Mouse (Mus musculus): ENCODE results near the gene Eea1.
"Not testable (repeated sequence)": the region's sequence is repeated elsewhere in the genome, so short reads cannot be mapped to it uniquely, and the experiment has no call there.

The Eea1 gene

DNA sequence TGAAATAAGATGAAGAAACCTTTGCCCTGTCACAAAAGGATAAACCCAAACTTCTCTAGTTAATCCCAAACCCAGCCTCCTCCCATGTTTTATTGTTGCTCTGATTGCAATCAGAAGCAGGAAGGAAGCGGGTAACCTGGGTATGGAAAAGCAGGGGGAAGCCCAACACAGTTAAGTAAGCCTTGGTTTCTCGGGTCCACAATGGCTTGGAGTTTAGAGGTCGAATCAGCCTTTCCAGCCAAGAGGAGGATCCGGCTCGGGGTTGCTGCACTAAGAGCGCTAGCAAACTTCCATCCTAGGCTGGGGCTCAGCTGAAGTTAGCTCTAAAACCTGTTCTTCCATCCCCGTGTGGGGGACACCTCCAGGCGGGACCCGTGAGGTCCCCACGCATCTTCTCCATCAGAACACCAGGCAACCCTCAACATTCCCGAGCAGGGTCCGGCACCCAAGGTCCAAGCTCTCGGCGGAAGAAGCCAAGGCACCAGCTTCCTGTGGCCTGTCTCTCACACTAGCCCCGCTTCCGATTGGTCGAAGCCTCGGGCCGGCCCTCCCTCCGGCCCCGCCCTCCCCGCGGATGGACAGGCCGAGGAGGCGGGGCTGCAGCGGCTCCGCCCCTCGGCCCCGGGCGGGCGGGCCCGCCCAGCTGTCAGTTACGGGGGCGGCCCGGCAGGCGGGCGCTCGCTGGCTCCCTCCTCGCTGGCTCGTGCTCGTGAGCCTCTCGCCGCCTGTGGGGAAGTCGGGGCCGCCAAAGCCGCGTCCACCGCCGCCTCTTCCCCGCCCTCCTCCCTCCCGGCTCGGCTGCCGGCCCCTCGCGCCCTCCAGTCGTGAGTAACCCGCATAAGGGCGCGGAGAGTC, at the start of gene Eea1:
TSS of gene Eea1 (plus strand) at position 605 of the 855 bp plus-strand sequence.
- peak; percentile 96 for DNase-seq (ENCODE audit: low spot score)

DNA sequence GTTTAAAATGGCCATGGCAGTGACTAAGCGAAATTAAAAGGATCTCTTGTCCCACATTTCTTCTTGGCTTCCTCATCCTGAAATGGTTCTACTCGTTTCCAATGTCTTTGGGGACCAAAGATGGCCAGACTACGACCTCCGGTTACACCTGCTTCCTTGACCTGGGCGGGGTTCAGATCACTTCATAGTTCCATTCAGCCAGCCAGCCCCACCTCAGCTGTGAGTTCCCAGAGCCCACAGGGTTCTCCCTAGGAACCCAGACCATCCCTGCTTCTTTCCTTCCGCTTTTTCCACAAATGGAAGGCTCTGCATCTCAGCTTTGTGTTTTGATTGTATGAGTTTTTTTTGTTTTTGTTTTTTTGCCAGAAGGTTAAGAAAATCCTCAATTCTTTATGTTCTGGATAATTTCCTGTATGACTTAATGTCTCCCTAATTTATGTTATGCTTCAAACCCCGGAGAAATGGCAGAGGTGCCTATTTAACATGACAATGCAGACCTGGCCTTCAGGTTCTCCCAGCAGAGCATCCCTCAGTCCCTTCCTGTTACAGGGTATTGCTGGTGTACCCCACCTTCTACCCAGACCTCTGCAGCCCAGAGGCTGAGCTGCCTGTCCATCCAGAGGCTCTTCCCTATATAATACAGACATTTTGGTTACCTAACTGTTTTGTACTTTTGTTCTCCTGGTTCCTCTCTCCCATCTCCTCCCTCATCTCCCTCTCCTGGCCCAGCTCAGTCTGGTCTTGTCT, 49.1 kb upstream of the Eea1 start:
- DNase-seq (ENCODE audit: low spot score): no peak

DNA sequence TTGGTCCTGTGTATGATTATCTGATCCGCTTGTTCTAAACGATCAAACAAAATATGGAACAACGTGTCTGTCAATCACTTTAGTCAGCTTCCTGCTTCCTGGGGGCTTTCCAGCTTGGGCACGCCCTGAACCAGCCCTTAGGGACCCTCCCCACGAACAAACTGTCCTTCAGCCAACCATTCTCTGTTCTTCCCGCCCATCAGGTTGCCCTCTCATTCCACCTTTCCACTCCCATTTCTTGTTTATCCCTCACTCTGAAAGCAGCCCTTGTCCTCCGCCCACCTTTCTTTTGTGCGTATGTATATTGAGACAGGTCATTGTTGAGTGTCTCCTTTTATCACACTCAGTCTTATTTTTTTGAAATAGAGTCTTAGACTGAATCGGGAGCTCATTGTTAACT, 48.3 kb upstream of the Eea1 start:
- DNase-seq (ENCODE audit: low spot score): no peak

DNA sequence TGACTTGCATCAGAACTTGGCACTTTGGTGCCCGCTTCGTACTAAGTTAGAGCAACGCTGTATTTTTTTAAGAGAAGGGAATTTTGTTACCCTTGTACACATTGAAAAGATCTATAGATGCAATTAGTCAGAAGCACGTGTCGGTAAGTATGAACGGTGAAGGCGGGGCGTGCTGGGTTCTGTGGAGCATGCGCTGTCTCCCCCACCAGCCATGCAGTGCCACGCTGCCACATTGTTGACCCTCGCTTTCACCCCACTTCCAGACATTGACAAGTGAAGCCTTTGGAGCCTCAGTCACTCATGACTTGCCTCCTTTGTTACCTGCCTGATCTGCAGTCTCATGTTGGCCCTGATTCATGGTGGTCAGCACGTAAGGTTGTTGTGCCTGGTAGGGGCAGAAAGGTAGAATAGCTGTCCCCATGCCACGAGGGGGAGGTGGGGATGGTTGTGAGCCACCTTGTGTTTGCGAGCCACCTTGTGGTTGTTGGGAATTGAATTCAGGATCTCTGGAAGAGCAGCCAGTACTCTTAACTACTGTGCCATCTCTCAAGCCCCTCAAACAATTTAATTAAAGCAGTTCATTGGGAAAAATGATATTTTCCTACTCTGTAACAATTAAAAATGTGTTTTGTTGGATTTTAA, 47.0 kb upstream of the Eea1 start:
- DNase-seq (ENCODE audit: low spot score): no peak

DNA sequence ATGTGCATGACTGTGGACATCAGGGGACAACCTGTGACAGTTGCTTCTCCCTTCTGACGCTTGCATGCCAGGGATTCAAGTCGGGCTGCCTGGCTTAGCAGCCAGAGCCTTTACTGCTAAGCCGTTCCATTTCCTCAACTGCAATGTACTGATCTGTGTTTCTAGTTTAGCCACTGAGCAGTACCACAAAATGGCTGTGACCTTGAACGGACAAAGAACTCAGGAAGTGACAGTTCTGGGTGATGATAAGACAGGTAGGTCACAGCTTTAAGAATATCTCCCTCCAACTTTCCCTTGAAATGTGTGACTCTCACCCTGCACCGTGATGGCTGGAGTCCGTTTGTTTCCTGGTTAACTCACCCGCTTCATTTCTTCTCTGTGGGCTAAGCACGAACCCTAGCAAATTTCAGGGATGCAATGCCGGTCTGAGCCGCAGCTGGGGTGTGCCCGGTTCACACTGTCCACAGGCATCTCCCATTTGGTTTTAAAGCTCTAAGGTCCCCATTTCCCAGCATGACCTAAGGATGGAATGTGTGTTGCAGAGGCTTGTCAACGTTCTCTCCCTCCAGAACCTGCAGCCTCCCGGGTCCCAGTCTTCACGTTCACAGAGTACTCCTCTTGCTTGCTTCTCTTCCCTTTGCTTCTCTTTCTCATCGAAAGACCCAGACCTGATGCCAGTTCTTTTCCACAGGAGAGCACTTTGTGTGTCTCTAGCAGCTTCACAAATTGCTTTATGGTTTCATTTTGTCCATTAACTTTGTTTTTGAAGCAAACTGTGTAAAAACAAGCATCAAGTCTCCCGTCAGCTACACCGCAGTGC, 46.2 kb upstream of the Eea1 start:
- no peak for DNase-seq (ENCODE audit: low spot score)

DNA sequence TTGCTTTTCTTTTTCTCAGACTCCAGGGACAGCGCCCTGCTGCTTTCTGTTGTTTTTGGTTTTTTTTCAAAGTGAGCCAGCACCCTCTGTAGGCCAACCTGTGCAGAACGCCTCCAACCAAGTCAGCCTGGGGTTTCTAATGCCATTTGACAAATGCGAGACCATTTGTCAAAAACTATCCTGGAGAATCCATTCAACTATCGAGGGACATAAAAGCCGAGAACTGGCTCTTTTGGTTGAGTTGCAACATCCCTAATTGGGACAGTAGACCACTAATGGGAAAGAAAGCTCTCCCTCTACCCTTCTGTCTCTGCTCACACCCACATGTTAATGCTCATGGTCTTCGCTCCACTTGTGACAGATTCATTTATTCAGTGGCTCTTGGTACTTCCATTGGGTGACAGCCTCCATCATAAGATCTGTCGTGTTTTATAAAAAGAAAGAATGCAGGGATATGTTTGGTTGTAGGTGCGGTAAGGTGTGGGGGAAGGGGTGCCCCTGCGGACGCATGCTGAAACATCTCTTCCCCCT, 45.5 kb upstream of the Eea1 start:
- DNase-seq (ENCODE audit: low spot score): peak; percentile 81

DNA sequence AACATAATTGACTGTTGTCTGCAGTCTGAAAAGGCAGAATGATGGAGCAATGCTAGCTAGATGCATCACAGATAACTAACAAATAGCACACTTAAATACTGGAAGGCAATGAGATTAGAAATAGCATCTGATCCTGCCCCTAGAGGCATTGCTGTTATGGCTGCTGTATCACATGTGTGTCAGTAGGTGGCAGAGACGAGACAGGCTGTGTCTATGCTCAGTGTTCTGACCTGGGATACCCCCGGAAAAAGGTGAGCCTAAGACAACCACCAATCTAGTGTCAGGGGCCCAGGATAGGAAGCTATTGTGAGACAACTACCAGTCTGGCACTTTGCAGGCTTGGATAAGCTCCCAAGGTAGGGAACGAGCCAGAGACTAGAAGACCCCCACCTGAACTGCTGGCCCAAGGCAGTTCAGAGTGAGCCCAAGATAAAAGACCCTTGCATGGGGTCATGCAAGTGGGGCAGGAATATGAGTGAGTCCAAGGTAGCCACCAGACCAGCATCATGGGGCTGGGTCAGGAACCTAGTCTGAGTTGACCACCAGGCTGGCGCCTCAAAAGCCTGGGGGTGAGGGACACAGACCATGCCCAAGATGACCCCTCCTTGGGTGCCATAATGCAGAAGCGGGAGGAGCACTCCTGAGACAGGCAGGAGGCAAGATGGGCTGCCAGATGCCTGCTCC, 41.8 kb upstream of the Eea1 start:
- peak; percentile 64 for DNase-seq (ENCODE audit: low spot score)

DNA sequence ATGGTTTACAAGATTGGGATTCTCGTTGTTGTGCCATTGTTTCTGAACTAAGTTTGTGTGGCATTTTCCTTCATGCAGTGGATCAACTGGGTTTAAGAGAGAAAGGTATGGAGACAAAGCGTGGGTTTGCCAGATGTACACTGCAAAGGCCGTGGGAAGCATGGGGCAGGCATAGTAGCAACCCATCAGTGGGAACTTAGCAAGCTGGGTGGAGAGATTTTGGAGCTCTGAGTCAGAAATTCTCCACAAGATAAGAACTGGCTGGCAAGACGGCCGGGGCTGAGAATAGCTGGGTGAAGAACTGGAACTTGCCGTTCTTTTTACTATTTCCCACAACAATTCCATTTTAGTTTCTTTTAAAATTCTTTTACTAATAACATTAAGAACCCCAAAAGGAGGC, 35.8 kb upstream of the Eea1 start:
- no peak for DNase-seq (ENCODE audit: low spot score)

DNA sequence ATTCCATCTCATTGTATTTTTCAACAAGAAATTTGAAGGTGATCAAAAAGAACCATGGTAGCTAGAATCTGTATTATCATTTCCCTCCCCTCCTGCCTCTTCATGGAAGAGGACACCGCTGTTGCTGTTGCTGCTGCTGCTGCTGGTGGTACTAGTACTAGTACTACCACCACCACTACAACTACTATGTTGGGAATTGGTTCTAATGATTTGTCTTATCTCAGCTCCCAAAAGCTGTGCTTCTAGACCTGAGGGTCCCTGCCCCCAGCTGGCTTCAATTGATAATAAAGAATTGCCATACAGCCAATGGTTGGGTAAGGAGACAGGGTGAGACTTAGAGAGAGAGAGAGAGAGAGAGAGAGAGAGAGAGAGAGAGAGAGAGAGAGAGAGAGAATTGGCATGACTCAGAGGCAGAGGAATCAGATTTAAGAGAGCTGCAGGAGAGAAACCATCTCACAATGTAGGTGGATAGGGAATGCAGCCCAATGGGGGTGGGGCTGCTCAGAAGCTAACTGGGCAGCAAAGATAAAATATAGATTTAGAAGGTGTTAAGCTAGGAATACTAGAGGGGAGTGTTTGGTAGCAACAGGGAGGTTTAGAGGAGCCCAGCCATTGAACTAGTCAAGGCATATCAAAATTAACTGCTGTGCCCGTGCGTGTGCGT, 31.1 kb upstream of the Eea1 start:
- DNase-seq (ENCODE audit: low spot score): no peak

DNA sequence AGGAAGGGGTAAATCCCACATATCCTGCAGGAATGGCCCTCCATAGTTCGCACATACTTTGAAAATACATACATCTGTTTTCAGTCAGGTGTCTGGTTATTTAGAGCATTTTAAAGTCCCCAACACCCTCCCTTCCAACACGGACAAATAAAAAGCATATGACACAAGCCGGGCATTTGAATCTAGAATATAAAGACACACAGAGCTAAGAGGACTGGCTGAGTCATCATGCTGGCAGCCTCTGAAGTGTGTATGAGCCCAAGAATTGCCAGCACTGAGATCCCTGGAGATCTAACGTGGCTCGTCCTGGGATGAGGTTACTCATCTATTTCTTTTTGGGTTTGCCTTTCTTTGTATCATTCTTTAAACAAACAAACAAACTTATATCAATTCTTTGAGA, 29.4 kb upstream of the Eea1 start:
- no peak for DNase-seq (ENCODE audit: low spot score)

DNA sequence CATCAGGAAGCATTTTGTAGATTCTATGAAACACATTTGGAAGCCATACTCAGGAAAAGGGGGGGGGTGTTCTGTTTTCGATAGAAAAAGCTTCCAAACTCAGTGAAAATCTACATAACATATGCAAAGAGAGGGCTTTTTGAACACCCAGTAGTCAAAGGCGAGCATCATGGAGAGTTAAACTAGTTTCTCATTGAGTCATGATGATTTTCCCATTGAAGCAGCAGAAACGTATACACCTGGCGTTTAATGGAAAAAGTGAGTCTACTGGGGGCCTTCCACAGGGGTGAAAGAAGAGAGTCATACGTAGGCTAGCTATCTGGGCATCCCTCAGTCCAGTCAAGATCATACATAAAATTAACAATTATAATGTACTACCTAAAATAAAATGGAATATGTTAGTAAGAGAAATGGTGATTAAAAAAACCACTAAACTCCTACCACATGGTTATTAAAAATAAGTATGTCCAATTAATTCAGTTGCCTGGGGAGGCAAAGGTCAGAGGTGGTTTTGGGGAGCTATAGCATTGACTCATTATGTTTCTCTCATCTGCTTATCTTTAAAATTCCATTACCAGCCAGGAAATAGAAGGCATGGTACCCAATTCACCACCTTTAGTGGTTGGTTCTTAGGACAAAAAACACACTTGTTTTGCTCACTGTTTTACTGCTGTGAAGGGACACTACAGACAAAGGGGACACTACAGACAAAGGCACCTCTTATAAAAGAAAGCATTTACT, 25.8 kb upstream of the Eea1 start:
- no peak for DNase-seq (ENCODE audit: low spot score)

DNA sequence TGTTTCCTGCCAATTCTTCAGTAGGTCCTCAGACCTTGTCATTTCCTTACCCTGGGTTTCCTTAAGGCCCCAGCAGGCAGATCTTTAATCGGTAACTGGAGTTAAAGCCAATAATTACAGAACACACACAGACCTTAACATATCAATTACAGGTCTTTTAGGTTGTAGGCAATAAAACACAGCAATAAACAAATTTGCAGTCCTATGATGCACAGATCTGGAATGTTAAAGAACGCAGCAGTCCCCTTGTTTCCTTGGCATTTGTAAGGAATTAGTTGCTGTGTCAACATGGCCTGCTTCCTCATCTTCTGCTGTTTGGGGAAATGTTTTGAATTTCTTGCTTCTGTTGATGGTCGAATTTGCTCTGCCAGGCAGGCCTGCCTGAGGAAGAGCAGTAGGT, 21.7 kb upstream of the Eea1 start:
- peak; percentile 6 for DNase-seq (ENCODE audit: low spot score)

DNA sequence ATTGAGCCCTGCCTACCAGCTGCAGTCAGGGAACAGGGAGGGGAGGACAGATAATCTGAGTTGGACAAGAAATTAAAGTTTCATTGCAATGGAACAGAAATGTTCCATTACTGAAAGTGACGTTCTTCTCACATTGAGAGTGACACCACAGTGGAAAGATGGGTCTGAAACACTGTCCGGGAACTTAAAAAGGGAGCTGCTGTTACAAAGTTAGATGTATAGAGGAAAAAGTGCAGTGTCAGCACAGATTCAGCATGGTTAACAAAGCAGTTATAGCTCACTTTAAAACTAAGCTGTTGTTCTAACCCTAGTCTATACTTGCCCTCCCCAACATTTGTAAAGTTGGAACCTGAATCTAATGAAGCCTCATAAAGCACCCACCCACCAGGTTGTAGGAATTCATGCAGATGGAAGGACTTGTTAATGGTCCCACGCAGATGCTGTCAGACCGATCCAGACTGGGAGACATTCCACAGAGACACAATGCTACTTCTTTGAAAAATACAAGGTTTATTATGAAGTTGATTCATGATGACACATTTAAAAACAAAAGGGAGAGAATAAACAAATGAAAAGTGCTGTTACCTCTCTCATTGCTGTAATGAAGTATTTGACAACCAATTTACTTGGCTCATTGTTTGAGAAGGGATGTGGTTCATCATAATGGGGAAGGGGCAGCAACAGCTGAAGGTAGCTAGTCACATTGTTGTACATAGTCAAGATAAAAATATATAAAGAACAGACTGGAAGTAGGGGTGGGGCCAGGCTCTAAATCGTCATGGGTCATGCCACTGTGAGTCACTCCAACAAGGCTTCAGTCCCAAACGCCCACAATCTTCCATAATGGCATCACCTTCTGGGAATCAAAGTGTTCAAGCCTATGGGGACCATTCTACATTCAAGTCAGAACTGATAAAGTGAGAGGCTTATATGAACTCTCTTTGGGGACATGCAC, 16.9 kb upstream of the Eea1 start:
- DNase-seq (ENCODE audit: low spot score): no peak

DNA sequence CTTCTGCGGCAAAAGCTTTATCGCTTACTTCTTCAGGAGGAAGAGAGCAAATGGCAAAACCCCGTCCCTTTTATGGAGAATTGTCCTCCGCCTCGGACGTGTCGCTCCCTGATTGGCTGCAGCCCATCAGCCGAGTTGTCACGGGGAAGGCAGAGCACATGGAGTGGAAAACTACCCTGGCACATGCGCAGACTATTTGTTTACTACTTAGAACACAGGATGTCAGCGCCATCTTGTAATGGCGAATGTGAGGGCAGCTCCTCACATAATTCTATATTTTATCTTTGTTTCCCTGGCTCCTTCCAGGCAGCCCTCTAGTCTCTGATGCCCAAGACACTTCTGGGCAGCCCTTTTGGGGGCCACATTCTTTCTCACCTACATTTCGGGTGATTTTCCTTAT, 6.8 kb upstream of the Eea1 start:
- not testable (repeated sequence) for DNase-seq (ENCODE audit: low spot score)

DNA sequence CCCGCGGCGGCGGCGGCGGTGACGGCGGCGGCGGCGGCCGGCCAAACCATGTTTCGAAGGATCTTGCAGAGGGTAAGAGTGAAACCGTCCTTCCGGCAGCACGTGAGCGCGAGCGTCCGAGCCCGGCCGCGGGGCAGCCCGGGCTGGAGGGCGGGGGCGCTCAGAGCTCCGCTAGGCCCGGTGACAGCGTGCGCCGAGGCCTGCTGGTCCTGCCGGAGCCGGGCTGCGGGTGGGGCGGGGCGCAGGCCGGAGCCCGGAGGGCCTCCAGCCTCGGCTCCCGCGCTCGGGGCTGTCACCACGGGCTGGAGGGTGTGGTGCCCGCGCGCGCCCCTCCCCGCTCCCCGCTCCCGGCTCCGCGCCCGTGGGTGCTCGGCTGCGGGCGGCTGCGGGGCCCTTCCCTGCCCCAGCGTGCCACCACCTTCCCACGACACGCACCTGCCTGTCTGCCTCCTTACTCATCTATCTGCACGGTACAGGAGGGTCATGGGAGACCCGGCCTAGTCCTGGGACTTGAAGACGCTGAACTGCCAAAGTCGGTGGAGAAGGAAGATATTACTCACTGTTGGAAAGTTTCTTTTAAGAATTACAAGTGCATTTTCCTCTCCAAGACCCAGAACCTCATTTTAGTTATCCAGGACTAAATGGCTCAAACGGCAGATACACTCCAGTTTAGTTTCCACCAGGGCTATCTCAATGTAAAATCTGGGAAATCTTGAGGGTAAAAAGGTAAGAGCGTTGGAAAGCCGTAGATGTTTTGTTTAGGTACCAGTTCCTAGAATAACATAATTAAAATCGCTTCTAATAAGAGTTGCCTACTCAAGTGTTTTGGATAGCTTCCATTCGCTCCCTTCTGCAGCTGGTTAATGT, 684 bp downstream of the Eea1 start:
- peak; percentile 27 for DNase-seq (ENCODE audit: low spot score)

DNA sequence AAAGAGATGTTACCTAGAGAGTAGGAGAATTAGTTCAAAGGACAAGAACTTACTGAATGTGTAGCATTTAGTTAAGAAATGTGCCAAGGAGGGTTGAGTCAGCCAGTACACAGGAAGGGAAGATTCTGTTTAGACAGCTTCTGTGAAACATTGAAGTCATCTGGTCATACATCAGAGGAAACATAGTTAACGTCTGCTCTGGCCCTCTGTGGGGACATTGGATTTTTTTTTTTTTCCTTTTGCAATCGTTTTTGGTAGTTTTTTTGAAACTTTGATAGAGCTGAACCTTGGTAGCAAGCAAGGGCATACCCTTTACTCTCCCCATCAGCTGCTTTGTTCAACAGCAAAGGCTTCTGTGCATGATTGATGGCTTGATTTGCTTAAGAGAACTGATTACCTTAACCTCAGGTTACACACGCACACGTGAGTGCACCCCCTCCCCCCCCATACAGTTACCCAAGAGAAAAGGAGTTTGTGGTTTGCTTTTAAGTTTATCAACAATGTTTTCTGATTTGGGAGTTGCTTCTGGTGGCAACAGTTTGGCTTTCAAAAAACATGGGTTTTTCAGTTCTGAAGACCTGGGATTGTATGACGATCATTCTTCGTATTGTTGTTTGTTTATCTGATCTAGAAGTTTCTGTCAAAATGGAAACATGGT, 1.4 kb downstream of the Eea1 start:
- DNase-seq (ENCODE audit: low spot score): no peak

DNA sequence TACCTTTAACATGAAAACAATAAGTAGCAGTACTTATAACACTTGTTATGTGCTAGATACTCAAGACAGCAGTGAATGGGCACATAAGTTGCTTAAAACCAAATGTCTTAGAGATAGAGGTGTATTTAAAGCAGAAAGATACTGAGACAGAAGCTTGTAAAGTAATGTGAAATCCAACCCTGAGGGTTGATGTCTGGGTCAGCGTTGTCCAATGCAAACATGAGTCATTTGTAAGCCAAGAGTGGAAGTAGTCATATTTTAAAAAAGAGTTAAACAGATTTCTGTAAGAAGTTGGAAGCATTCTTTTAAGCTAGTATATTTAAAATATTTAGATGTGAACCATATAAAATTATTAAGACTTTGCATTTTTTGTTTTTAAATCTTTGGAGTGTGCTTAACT, 4.6 kb downstream of the Eea1 start:
- no peak for DNase-seq (ENCODE audit: low spot score)
